In the genomic region with DNA sequence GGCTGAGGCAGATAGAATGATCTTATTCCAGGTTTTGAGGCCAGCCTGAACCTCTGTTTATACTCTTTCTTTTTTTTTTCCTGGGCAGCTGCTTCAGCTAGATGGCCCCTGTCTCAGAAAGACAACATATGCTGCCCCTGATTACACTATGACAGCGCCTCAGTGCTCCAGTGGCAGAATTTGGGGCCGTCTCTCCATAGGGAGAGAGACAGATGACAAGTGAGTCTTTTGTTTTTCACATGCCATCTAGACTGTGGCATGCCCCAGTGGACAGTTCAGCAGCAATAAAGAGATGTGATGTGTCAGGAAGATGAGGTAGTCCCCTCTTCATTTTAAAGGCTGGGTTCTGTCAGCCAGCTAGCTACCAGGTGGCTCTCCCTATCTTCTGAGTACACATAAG, we compare ENCODE assay signal across 22 mouse cellular contexts.
"Had no signal": no experiment of that assay in that cellular context is flagged by ENCODE, and none has a peak within 500 bp of the region (broad histone marks: within the 10 kb centered on the region; RNA-seq: fewer than 3 reads in every experiment).

No protein-coding gene starts in this region.

- H3K9ac ChIP-seq: limb, embryonic 15.5 days; liver, embryonic 14.5 days; liver, postnatal 0 days; lung, embryonic 14.5 days; midbrain, embryonic 12.5 days; midbrain, embryonic 15.5 days; neural tube, embryonic 13.5 days; stomach, embryonic 15.5 days had no signal

- ATAC-seq: intestine, embryonic 16.5 days; liver, postnatal 0 days; lung, postnatal 0 days; midbrain, embryonic 15.5 days had no signal

- DNase-seq: kidney, adult 18-20 months; layer of hippocampus, adult 9-11 months; liver, postnatal 0 days; lung, embryonic 14.5 days; right cerebral cortex, adult 18-20 months; right cerebral cortex, postnatal 14 days; spleen, adult 18-20 months; thymus, postnatal 25 days had no signal

- H3K36me3 ChIP-seq: limb, embryonic 15.5 days; midbrain, embryonic 12.5 days; midbrain, embryonic 15.5 days; neural tube, embryonic 13.5 days; stomach, embryonic 15.5 days had no signal

- H3K4me3 ChIP-seq: layer of hippocampus, adult 2 months; left cerebral cortex, adult 2 months; limb, embryonic 15.5 days; midbrain, embryonic 12.5 days; midbrain, embryonic 15.5 days; myocyte; neural tube, embryonic 13.5 days; stomach, embryonic 15.5 days had no signal

- H3K27ac ChIP-seq: kidney, postnatal 0 days; layer of hippocampus, adult 2 months; left cerebral cortex, adult 2 months; limb, embryonic 15.5 days; liver, embryonic 14.5 days; macrophage; midbrain, embryonic 12.5 days; midbrain, embryonic 15.5 days; neural tube, embryonic 13.5 days; stomach, embryonic 15.5 days had no signal

- H3K4me1 ChIP-seq: midbrain, embryonic 12.5 days; midbrain, embryonic 15.5 days; stomach, embryonic 15.5 days had no signal

- H3K9me3 ChIP-seq: limb, embryonic 15.5 days; midbrain, embryonic 12.5 days; midbrain, embryonic 15.5 days; neural tube, embryonic 13.5 days; stomach, embryonic 15.5 days had no signal

- H3K4me2 ChIP-seq: limb, embryonic 15.5 days; liver, embryonic 11.5 days; lung, embryonic 14.5 days; midbrain, embryonic 12.5 days; midbrain, embryonic 15.5 days; neural tube, embryonic 13.5 days; stomach, embryonic 15.5 days had no signal

- H3K27me3 ChIP-seq: limb, embryonic 15.5 days; midbrain, embryonic 12.5 days; midbrain, embryonic 15.5 days; neural tube, embryonic 13.5 days; stomach, embryonic 15.5 days had no signal
